Comparison of ENCODE assay signal across 20 mouse cellular contexts in genomic region chr11:68060651-68061050, GRCm38 (mm10).
"Had no signal": no experiment of that assay in that cellular context is flagged by ENCODE, and none has a peak within 500 bp of the region (broad histone marks: within the 10 kb centered on the region; RNA-seq: fewer than 3 reads in every experiment).

No protein-coding gene starts in this region.

- H3K9me3 ChIP-seq: limb, embryonic 15.5 days; neural tube, embryonic 13.5 days had no signal

- H3K4me3 ChIP-seq: layer of hippocampus, adult 2 months; limb, embryonic 12.5 days; limb, embryonic 15.5 days; myocyte; neural tube, embryonic 13.5 days had no signal

- H3K9ac ChIP-seq: limb, embryonic 12.5 days; limb, embryonic 15.5 days; liver, embryonic 14.5 days; liver, postnatal 0 days; lung, embryonic 14.5 days; neural tube, embryonic 13.5 days had no signal

- H3K4me1 ChIP-seq: neural tube, embryonic 13.5 days had no signal

- H3K27ac ChIP-seq: layer of hippocampus, adult 2 months; limb, embryonic 12.5 days; limb, embryonic 15.5 days; liver, embryonic 14.5 days; macrophage; neural tube, embryonic 13.5 days had no signal

- H3K36me3 ChIP-seq: limb, embryonic 12.5 days; limb, embryonic 15.5 days; neural tube, embryonic 13.5 days had no signal

- ATAC-seq: inflammation-experienced regulatory T-cells, adult 6 months; liver, postnatal 0 days; lung, postnatal 0 days had no signal

- H3K27me3 ChIP-seq: limb, embryonic 15.5 days; neural tube, embryonic 13.5 days had no signal

- DNase-seq: kidney, adult 18-20 months; kidney, adult 9 months; kidney, postnatal 25 days; layer of hippocampus, adult 9-11 months; liver, postnatal 0 days; lung, embryonic 14.5 days; midbrain, embryonic 14.5 days; thymus, adult 2 months; thymus, postnatal 14 days; thymus, postnatal 4 days had no signal

- H3K4me2 ChIP-seq: limb, embryonic 12.5 days; limb, embryonic 15.5 days; liver, embryonic 11.5 days; lung, embryonic 14.5 days; neural tube, embryonic 13.5 days had no signal
